Mouse (Mus musculus) myocyte (in vitro differentiated cells): ENCODE results near the gene Itih3.

ENCODE experiments used
- E2F4 ChIP-seq: IDR thresholded peaks from one replicate; pipeline ENCODE4 v1.6.1; 2011; ENCODE audit warnings: mild to moderate bottlenecking, control low read depth, moderate library complexity; ENCODE audit not compliant: insufficient read depth
- MAX ChIP-seq: IDR thresholded peaks from one replicate; pipeline ENCODE4 v1.6.1; 2011; ENCODE audit warnings: low read depth, mild to moderate bottlenecking, control low read depth
- POLR2A ChIP-seq: IDR thresholded peaks from one replicate; pipeline ENCODE4 v1.6.1; 2011; ENCODE audit warnings: low read depth, mild to moderate bottlenecking, control low read depth, moderate library complexity; ENCODE audit not compliant: insufficient read length

GRCm38 (mm10) chr14:30875130-30875865, 48.3 kb downstream of the Itih3 start:
- TF ChIP-seq E2F4 (no peak), POLR2A (no peak), MAX (no peak)
